Mouse (Mus musculus) liver, postnatal 0 days (tissue): ENCODE data around the gene Zbtb45.

Source experiments
- CTCF ChIP-seq: sonication (generic); IDR thresholded peaks from 2 replicates; pipeline ENCODE4 v1.5.1; 2016; ENCODE audit warnings: antibody characterized with exemption, low read depth
- EP300 ChIP-seq: IDR thresholded peaks from 2 replicates; pipeline ENCODE4 v1.6.1; 2016; ENCODE audit warnings: antibody characterized with exemption, low read depth, mild to moderate bottlenecking

DNA sequence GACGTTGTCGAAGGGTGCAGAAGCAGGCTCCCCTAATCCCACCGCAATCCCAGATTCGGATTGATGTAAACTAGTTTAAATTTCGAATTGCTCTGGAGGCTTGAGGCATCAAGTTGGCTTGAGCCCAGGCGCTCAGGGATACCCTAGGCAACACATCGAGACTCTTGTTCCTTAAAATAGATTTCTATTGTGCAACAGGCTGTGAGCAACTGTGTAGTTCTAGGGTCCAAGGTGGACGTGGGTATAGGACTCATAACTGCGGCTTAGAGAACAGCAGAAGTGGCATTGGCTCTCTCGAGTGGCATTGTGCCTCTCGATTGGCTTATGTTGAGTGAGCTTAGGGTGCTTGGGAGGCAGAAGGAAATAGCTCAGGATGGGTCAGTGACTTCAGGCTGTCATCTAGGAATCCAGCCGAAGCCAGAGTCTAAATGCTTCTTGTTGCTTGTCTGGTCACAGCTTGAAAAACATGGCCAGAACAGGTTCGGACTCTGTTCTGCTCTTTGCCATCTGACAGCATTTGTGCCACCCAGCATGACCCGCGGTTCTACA is 28.9 kb upstream of the Zbtb45 start:
- no peak for TF ChIP-seq CTCF
- TF ChIP-seq EP300, result no peak
